ENCODE assay signal across 9 mouse cellular contexts in genomic region chr15:77819894-77820387, GRCm38 (mm10). TPM values are rescaled to one million over a fixed set of nuclear protein-coding genes. Genes with fewer than 3 reads are reported as not detected.
DNase-seq lines count a peak whose midpoint lies in the region; ATAC-seq and TF ChIP-seq lines count a peak whose summit lies in the region.
"Had no signal": no experiment of that assay in that cellular context is flagged by ENCODE, and none has a peak within 500 bp of the region (broad histone marks: within the 10 kb centered on the region; RNA-seq: fewer than 3 reads in every experiment).

No protein-coding gene starts in this region.

- H3K27me3 ChIP-seq in intestine, postnatal 0 days (replicated peaks; ENCODE audit: control insufficient read depth, insufficient read depth, low read length): no peaks in the 10 kb centered on the region
- no peaks in the 10 kb centered on the region for H3K27me3 ChIP-seq in lung, embryonic 14.5 days (ENCODE audit: insufficient read depth, low read length)
- H3K27me3 ChIP-seq in forebrain, embryonic 12.5 days: no peaks in the 10 kb centered on the region
- H3K27me3 ChIP-seq: neural tube, embryonic 12.5 days had no signal

- peak; percentile 63 for DNase-seq in ovary, postnatal 36 days (ENCODE audit: low spot score)
- no peak for DNase-seq in ovary, adult 18-20 months (ENCODE audit: low spot score)
- DNase-seq in adrenal gland, postnatal 36 days: peak; percentile 63 to 76
- peak; percentile 94 for DNase-seq in gastrocnemius, adult 2 months
- no peak for DNase-seq in lung, embryonic 14.5 days
- no peak for DNase-seq in embryo, embryonic 10 days (ENCODE audit: low spot score)

- H3K36me3 ChIP-seq in intestine, postnatal 0 days (ENCODE audit: control insufficient read depth, insufficient read depth): no peaks in the 10 kb centered on the region; the same call in 1 of the 2 replicates
- peaks cover 18% of the 10 kb centered on the region for H3K36me3 ChIP-seq in lung, embryonic 14.5 days (ENCODE audit: insufficient read depth)
- H3K36me3 ChIP-seq in forebrain, embryonic 12.5 days (replicated peaks): no peaks in the 10 kb centered on the region
- H3K36me3 ChIP-seq: neural tube, embryonic 12.5 days had no signal

- no peak overlapping the region for H3K4me2 ChIP-seq in intestine, postnatal 0 days (replicated peaks; ENCODE audit: low read depth)
- no peak overlapping the region for H3K4me2 ChIP-seq in lung, embryonic 14.5 days
- no peak overlapping the region for H3K4me2 ChIP-seq in forebrain, embryonic 12.5 days
- H3K4me2 ChIP-seq: neural tube, embryonic 12.5 days had no signal

- WGBS in intestine, postnatal 0 days: 47% methylated on average over 10 of the region's 10 CpGs
- 52% methylated on average over 10 of the region's 10 CpGs for WGBS in lung, embryonic 14.5 days
- WGBS in forebrain, embryonic 12.5 days: 86% methylated on average over 10 of the region's 10 CpGs

- H3K9me3 ChIP-seq in intestine, postnatal 0 days (ENCODE audit: control insufficient read depth): no peaks in the 10 kb centered on the region
- H3K9me3 ChIP-seq in lung, embryonic 14.5 days (ENCODE audit: low read depth, low read length): no peaks in the 10 kb centered on the region
- no peaks in the 10 kb centered on the region for H3K9me3 ChIP-seq in forebrain, embryonic 12.5 days
- H3K9me3 ChIP-seq: neural tube, embryonic 12.5 days had no signal

- no peak for TF ChIP-seq CTCF in gastrocnemius, adult 2 months (IDR thresholded peaks at IDR 0.05)
- no peak for TF ChIP-seq CTCF in intestine, postnatal 0 days (IDR thresholded peaks at IDR 0.05; ENCODE audit: low read depth)
- no peak for TF ChIP-seq CTCF in lung, embryonic 14.5 days (IDR thresholded peaks at IDR 0.05; ENCODE audit: low read depth)

- peak overlapping the region; percentile 27 for H3K4me3 ChIP-seq in gastrocnemius, adult 2 months
- H3K4me3 ChIP-seq in intestine, postnatal 0 days (ENCODE audit: low read depth, low read length): no peak overlapping the region
- H3K4me3 ChIP-seq in lung, embryonic 14.5 days (ENCODE audit: low read depth, low read length): no peak overlapping the region
- no peak overlapping the region for H3K4me3 ChIP-seq in forebrain, embryonic 12.5 days (replicated peaks)
- H3K4me3 ChIP-seq: neural tube, embryonic 12.5 days had no signal

- no peak overlapping the region for H3K9ac ChIP-seq in intestine, postnatal 0 days (ENCODE audit: low read depth, low read length)
- no peak overlapping the region; the same call in 1 of the 2 replicates for H3K9ac ChIP-seq in lung, embryonic 14.5 days
- H3K9ac ChIP-seq in forebrain, embryonic 12.5 days: no peak overlapping the region
- H3K9ac ChIP-seq: neural tube, embryonic 12.5 days had no signal

- H3K27ac ChIP-seq in gastrocnemius, adult 2 months: peak overlapping the region; percentile 91
- H3K27ac ChIP-seq in intestine, postnatal 0 days (ENCODE audit: low read depth, low read length): peak overlapping the region; percentile 58
- peak overlapping the region; percentile 75 for H3K27ac ChIP-seq in lung, embryonic 14.5 days (ENCODE audit: low read depth)
- no peak overlapping the region for H3K27ac ChIP-seq in forebrain, embryonic 12.5 days
- H3K27ac ChIP-seq: neural tube, embryonic 12.5 days had no signal

- ATAC-seq in intestine, postnatal 0 days: no peak
- no peak for ATAC-seq in lung, embryonic 14.5 days (ENCODE audit: insufficient read depth)
- ATAC-seq in forebrain, embryonic 12.5 days (ENCODE audit: low FRiP score): no peak

- intact Hi-C loops in gastrocnemius, adult 2 months (cut with DNase I): loop anchor here (2.0 kb wide), 1 partner anchor 21 kb away; no protein-coding TSS in a partner anchor

- peaks cover 56% of the 10 kb centered on the region for H3K4me1 ChIP-seq in intestine, postnatal 0 days (replicated peaks; ENCODE audit: control insufficient read depth, insufficient read depth, low read length)
- peaks cover 67% of the 10 kb centered on the region for H3K4me1 ChIP-seq in lung, embryonic 14.5 days (ENCODE audit: insufficient read depth)
- peaks cover 45% of the 10 kb centered on the region for H3K4me1 ChIP-seq in forebrain, embryonic 12.5 days

RNA-seq across cellular contexts. Expression of gene Myh9, which starts 22.0 kb away (rescaled TPM):
- total RNA-seq in adrenal gland, postnatal 36 days (2021): 100 to 1,000 TPM; 309 to 387 TPM
- 10 to 100 TPM; 37.4 to 57.4 TPM for total RNA-seq in gastrocnemius, adult 2 months (2021)
- 25.7 and 27.7 TPM in 2 replicates for polyA plus RNA-seq in intestine, postnatal 0 days (2015; fragmentation: Nextera tagmentation; extraction: Ambion mirVana)
- 86.6 and 87.5 TPM in 2 replicates for polyA plus RNA-seq in lung, embryonic 14.5 days (2014; fragmentation: Nextera tagmentation; extraction: Ambion mirVana)
- polyA plus RNA-seq in forebrain, embryonic 12.5 days (2016; fragmentation: Nextera tagmentation; extraction: Ambion mirVana): 24.6 and 27.6 TPM in 2 replicates

Comparison
In these comparisons a context has a peak if more than half of its experiments do, and no peak if none do; other contexts are left out.
1. DNase-seq: peak in ovary, postnatal 36 days (single experiment), adrenal gland, postnatal 36 days (2 of 2) and gastrocnemius, adult 2 months (single experiment); none in ovary, adult 18-20 months (single experiment), lung, embryonic 14.5 days (single experiment) and embryo, embryonic 10 days (single experiment).